Mouse (Mus musculus) cortical plate, adult 2 months (tissue): ENCODE results near the gene Tm4sf4. TPM values are rescaled to one million over a fixed set of nuclear protein-coding genes. Genes with fewer than 3 reads are reported as not detected.

Source experiments
- H3K27ac ChIP-seq: fragments of 200-500 bp; 2 replicates; pipeline ENCODE4 v1.5.1; 2012; ENCODE audit warnings: low read length, control low read depth, inconsistent platforms; ENCODE audit not compliant: insufficient read depth
- H3K4me1 ChIP-seq: fragments of 200-500 bp; 2 replicates; pipeline ENCODE4 v1.6.1; 2011; ENCODE audit warnings: low read length; ENCODE audit not compliant: control insufficient read depth, insufficient read depth
- H3K4me3 ChIP-seq: fragments of 200-500 bp; 2 replicates; pipeline ENCODE4 v1.5.1; 2011; ENCODE audit warnings: mild to moderate bottlenecking, low read length, control low read depth; ENCODE audit not compliant: insufficient read depth
- CTCF ChIP-seq: fragments of 200-500 bp; IDR thresholded peaks from 2 replicates; pipeline ENCODE4 v1.5.1; 2011; ENCODE audit warnings: mild to moderate bottlenecking, control low read depth, low read length; ENCODE audit not compliant: insufficient read depth; ENCODE audit errors: extremely low read depth
- POLR2A ChIP-seq: fragments of 200-500 bp; IDR thresholded peaks from 2 replicates; pipeline ENCODE4 v1.6.1; 2011; ENCODE audit warnings: mild to moderate bottlenecking, low read length, control low read depth; ENCODE audit not compliant: insufficient read depth; ENCODE audit errors: extremely low read depth
- polyA plus RNA-seq: library from polyadenylated mRNA; depleted of rRNA; stranded (reverse); fragments of >200 nt; gene quantifications from 2 replicates; pipeline ENCODE4 v1.2.3, GENCODE M21; 2012; rRNA removed

The Tm4sf4 gene
- polyA plus RNA-seq, 1 experiment, result not detected

DNA sequence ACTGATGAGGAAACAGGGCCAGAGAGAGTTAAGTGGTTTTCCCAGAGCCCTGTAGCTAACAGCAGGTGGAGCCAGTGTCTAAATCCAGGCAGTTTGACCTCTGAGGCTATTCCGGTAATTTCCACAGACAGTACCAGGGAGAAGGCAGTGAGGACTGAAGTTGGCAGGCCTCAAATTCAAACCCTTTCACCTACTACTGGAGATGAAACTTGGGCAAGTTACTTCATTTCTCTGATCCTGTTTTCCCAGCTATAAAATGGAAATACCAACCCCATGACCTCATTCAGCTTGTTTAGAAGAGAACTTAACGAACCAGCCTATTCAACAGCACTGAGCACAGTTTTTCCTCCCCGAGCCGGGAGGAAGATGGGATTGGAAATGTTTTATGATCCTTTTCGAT, 45.2 kb downstream of the Tm4sf4 start:
- H3K27ac ChIP-seq, result 0 out of 2 replicates have a peak overlapping the region, but pooled peaks have one; percentile 26
- no peak overlapping the region for H3K4me3 ChIP-seq
- no peaks in the 10 kb centered on the region for H3K4me1 ChIP-seq
- TF ChIP-seq CTCF (peak; percentile 55; the same call in 1 of the 2 replicates), POLR2A (no peak)

DNA sequence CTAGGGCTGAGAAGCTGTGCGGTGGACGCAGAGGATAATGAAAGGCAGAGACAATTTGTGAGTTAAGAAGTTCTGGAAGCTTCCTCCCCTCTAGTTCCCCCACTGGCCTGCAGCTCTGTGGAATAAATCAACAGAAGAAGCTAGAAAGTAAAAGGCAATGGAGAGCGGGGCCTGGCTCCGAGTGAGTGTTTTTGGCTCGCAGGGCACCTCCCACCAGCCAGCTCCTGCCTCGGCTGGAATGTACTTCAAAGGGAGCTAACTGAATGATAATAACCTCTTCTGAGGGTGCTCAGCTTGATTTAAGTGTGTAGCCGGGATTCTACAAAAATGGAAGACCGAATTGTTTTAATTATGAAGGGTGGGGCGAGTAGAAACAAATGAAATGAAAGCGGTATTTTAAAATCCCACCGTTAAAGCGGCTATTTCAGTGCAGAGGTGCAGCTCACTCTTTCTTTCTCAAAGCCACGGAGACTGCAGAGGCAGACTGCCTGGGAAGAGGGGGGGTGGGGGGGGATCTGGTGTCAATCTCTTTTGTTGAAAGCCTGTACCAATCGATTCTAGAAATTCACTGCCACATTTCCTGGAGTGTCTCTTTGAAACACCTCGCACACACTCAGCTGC, 46.0 kb downstream of the Tm4sf4 start:
- no peak overlapping the region for H3K4me3 ChIP-seq
- H3K27ac ChIP-seq, result 0 out of 2 replicates have a peak overlapping the region, but pooled peaks have one; percentile 26
- TF ChIP-seq CTCF (no peak), POLR2A (no peak)
- H3K4me1 ChIP-seq, result no peaks in the 10 kb centered on the region

DNA sequence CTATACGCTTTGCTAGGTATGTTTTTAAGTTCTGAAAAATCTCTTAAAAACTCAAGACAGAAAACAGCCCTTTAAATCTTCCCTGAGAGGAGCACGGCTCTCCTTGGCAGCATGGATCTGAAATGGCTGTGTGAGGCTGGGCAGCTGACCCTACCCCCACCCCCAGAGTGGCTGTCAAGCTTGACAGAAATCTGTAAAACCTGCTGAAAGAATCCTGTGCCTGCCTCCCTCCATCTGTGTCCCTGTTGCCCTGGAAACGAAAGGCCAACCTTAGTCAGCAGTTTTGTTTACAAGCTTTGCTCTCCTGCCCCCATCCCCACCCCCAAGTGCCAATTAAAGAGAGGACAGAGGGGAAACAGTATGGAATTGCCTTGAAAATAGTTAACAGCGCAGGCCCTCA, 47.3 kb downstream of the Tm4sf4 start:
- Histone ChIP-seq H3K27ac (no peak overlapping the region), H3K4me1 (no peaks in the 10 kb centered on the region), H3K4me3 (no peak overlapping the region)
- TF ChIP-seq CTCF (no peak), POLR2A (no peak)

DNA sequence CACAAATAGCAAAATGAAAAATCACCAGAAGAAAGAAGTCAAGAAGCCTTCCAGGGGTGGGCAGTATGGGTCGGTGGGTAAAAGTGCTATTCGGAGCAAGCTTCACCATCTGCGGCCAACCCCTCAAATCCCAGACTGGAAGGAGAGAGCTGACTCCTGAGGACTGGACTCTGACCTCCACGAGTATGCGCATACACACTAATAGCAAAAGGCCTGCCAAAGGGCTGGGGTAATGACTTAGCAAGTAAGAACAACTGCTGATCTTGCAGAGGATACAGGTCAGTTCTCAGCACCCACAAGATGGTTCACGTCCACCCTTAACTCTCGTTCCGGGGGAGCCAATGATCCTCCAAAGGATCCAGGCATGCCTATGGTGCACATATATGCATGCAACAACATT, 49.3 kb downstream of the Tm4sf4 start:
- no peaks in the 10 kb centered on the region for H3K4me1 ChIP-seq
- TF ChIP-seq CTCF (no peak), POLR2A (no peak)

DNA sequence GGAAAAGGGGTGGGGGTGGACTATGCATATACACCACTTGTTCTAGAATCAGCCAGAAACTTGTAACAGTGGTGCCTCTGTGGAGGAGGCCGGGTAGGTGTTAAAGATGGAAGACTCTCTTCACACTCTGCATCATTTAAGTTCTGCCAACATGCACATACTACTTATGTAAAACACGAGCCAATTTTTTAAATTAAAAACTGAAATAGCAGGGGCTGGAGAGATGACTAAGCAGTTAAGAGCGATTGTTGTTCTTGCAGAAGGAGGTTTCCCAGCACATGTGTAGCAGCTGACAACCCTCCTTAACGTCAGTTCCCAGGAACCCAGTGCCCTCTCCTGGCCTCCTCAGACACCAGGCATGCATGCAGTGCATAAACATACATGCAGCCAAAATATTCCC, 55.5 kb downstream of the Tm4sf4 start:
- Histone ChIP-seq H3K4me1 (peaks cover 1% of the 10 kb centered on the region; the same call in 1 of the 2 replicates), H3K27ac (no peak overlapping the region), H3K4me3 (no peak overlapping the region)
- TF ChIP-seq POLR2A, result no peak
- TF ChIP-seq CTCF, result no peak

More for the DNA sequence above, 49.3 kb downstream of the Tm4sf4 start:
- Histone ChIP-seq H3K4me3 (no peak overlapping the region), H3K27ac (no peak overlapping the region)

DNA sequence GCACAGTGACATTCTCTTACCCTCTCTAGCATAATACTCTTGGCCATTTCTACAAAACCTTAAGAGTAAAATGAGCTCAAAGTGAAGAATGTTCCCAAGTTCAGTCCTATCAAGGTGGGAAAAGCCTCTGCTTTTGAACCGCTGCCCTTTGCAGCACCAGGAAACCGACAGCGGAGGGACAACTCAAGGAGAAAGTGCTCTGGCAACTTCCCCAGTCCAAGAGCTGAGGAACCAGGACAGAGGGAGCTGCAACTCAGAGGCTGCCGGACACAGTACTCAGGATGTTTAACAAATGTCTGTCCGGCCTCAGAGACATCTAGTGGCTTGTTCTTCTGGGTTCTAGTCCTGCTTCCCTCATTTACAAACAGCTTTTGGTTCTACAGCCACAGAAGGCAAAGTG, 56.9 kb downstream of the Tm4sf4 start:
- Histone ChIP-seq H3K4me1 (peaks cover 1% of the 10 kb centered on the region; the same call in 1 of the 2 replicates), H3K4me3 (no peak overlapping the region), H3K27ac (peak overlapping the region; percentile 29; the same call in 1 of the 2 replicates)
- no peak for TF ChIP-seq POLR2A
- TF ChIP-seq CTCF, result no peak

DNA sequence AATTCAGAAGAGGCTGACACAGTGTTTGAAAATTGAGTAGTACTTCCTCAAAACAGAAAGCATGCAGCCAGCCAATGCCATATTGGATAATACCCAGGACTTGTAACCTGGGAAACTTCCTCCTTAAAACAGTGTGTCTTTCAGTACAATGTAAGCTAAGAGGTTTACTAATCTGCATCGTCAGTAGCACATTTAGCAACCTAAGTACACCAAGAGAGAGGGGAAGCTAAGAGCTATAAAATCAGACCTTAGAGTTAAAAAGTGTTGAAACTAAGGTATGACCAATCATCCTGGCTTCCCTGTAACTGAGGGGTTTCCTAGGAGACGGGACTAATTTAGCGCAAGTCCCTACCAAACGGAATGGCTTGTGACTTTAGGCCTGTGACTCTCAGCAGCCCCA, 61.0 kb downstream of the Tm4sf4 start:
- Histone ChIP-seq H3K4me3 (no peak overlapping the region), H3K4me1 (peaks cover 1% of the 10 kb centered on the region; the same call in 1 of the 2 replicates), H3K27ac (no peak overlapping the region)
- no peak for TF ChIP-seq CTCF
- TF ChIP-seq POLR2A, result no peak

DNA sequence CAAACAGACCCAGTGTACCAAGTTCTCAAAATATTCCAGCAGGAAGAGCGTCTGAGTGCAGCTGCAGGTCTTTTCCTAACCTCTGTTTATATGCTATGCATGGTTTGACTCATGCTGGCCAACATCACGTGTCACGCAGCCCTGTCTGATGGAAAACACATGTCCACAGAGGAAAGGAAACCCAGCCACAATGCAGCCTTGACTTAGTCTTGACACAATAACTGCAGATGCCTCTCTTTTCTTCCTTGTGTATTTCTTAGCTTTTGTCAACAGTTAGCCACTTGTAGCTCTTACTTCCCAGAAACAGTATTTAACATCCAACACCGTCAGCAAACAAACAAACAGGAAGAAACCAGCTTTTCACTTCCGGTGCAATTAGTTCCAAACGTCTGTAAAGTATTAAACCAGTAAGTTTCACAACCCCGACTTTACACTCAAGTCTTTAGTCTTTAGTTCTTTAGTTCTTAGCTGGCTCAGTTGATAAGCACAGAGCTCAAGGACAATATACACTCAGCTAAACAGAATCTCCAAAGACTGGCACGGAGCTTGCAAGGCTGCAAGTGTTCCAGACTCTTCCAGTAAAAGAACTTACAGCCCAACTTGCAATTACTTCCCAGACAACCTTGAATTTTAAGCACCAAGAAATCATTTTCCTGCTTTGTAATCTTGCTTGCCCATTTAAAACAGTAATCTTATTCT, 62.5 kb downstream of the Tm4sf4 start:
- Histone ChIP-seq H3K27ac (no peak overlapping the region), H3K4me1 (no peaks in the 10 kb centered on the region), H3K4me3 (no peak overlapping the region)
- TF ChIP-seq CTCF (no peak), POLR2A (no peak)

Other genes with a start within 250 kb of the Tm4sf4 start
- gene Tm4sf1, start 123.3 kb upstream of the Tm4sf4 start, polyA plus RNA-seq, result 43.1 and 43.7 TPM in 2 replicates
- 11.0 and 11.6 TPM in 2 replicates for gene Wwtr1, start 150.6 kb downstream of the Tm4sf4 start, polyA plus RNA-seq
- 26.1 and 26.9 TPM in 2 replicates for gene Commd2, start 226.4 kb downstream of the Tm4sf4 start, polyA plus RNA-seq